Mouse (Mus musculus) gastrocnemius, adult 2 months (tissue): ENCODE measurements around the gene Cc2d2a. TPM values are rescaled to one million over a fixed set of nuclear protein-coding genes. Genes with fewer than 3 reads are reported as not detected.

Experiments used
- DNase-seq: peaks from one replicate; pipeline ENCODE4 v3.0.0; 2022
- H3K27ac ChIP-seq: fragments of 200-600 bp; 2 replicates; pipeline ENCODE4 v1.8.1; 2022; ENCODE audit warnings: mild to moderate bottlenecking
- H3K4me3 ChIP-seq: fragments of 200-600 bp; 2 replicates; pipeline ENCODE4 v1.8.1; 2022; ENCODE audit warnings: mild to moderate bottlenecking, moderate library complexity
- CTCF ChIP-seq: fragments of 200-600 bp; IDR thresholded peaks from 2 replicates; pipeline ENCODE4 v1.8.1; 2022; ENCODE audit warnings: antibody characterized with exemption, mild to moderate bottlenecking, moderate library complexity
- intact Hi-C: fragments of 180-260 bp; cut with DNase I; formaldehyde crosslinking; loops from one replicate; pipeline ENCODE4 v1.15.1; 2025
- total RNA-seq, 2 experiments: library from RNA; stranded (reverse); gene quantifications; 2 replicates each; pipeline ENCODE4 v1.2.3; 2021

The Cc2d2a gene
- total RNA-seq, 2 experiments from 2014 or later: 4.1 to 7.7 TPM

DNA sequence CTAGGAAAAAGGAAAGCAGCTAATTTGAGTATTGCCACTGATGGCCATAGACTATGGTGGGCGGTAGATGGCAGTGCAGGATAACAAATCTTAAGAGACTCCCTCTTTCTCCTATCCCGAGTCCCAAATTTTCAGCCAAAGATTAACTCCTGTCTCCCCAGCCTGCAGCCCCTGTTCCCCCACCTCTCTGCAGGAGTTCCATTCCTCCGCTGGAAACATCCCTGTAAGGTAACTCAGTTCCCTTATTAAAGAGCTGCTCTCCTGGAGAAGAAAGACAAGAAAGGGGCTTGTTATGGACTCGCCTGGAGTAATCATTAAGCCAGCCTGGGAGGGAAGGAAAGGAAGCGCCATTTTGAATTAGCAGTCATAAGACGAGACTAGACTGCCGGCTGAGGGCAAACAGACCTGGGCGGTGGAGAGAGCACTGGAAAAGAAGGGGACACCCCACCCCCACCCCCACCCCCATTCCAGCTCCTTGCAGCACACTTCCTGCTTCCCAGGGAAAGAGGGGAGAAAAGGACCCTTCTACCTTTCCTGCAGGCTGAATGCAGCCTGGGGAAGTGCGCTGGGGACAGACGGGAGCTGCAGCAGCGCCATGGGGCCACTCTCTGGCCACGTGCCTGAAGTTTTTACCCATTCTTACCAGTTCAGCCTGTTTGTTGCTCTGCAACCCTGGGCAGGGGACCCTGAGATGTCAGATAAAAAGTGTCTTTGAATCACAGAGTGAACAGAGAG is 10.2 kb downstream of the Cc2d2a start:
- TF ChIP-seq CTCF: peak; percentile 73
- DNase-seq: peak; percentile 67
- intact Hi-C loops: no loop called here
- Histone ChIP-seq H3K4me3 (peak overlapping the region; percentile 75), H3K27ac (peak overlapping the region; percentile 83)

DNA sequence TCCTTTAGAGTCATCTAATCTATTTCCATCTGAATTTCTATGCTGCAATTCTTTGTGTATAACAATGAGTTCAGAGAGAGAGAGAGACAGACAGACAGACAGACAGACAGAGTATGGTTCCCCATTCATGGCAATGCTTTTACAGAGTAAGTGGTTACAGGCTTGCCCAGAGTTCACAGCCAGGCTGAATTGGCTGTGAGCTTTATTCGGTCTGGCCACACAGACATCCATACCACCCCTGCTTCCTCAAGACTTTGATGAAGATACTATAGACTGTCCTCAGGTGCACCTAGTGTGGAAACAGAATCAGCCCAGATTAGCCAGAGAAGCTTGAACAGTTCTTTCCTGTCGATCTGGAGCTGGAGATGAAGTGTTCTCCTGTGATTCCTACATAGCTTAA is 10.9 kb downstream of the Cc2d2a start:
- peak overlapping the region; percentile 75 for H3K4me3 ChIP-seq
- intact Hi-C loops: no loop called here
- DNase-seq: no peak
- TF ChIP-seq CTCF: no peak
- no peak overlapping the region for H3K27ac ChIP-seq

DNA sequence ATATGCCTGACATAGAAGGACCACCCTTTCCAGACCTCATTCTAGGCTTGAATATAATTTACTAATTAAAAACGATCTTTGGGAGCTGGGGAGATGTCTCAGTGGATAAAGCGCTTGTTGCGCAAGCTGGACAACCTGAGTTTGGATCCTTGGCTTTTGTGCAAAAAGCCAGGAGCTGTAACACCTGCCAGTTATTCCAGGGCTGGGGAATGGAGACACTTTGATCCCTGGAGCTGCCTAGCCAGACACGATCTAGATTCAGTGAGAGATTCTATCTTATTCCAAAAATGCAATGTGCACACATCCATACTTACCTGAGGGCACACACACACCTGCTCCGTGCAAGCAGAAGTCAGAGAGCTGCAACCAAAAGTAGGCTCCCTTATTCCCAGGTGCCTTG is 23.3 kb downstream of the Cc2d2a start:
- no peak overlapping the region for H3K4me3 ChIP-seq
- no peak for DNase-seq
- intact Hi-C loops: no loop called here
- H3K27ac ChIP-seq: no peak overlapping the region
- no peak for TF ChIP-seq CTCF

DNA sequence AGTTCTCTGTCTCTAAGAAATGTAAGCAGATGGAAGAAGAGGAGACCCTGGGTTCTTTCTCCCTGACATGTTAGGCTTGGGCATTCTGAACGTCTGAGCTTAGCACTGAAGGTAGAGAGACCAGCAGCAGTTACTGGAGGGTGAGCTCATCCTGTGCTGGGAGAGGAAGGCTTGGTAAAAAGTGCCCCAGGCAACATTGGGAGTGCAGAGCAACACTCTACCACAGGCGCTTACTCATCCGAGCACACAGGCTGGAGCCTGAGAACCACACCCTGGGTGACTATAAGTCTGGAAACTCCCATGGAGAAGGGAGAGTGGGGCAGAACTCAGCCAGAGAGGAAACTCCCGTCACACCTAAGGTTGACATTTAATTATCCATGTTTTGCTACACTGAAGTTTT is 30.3 kb downstream of the Cc2d2a start:
- Histone ChIP-seq H3K4me3 (no peak overlapping the region), H3K27ac (no peak overlapping the region)
- intact Hi-C loops: no loop called here
- DNase-seq: no peak
- no peak for TF ChIP-seq CTCF

DNA sequence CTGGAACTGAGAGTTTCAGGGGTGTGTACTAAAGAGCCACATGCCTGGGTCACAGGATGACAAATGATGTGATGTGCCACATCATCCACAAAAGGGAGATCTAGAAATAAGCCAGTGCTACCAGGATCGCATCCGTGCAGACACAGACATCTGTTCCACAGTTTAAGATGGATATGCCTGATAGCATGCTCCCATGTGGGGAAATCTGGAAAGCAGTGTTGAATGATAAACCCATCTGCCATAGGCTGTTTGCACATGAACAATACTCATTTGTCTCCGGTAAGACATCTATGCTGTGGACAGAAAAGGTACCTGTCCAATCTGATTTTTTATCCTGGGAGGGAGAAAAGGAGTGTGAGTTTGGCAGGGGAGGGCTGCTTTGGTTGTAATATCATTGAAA is 35.0 kb downstream of the Cc2d2a start:
- Histone ChIP-seq H3K4me3 (no peak overlapping the region), H3K27ac (no peak overlapping the region)
- no peak for DNase-seq
- intact Hi-C loops: no loop called here
- no peak for TF ChIP-seq CTCF

DNA sequence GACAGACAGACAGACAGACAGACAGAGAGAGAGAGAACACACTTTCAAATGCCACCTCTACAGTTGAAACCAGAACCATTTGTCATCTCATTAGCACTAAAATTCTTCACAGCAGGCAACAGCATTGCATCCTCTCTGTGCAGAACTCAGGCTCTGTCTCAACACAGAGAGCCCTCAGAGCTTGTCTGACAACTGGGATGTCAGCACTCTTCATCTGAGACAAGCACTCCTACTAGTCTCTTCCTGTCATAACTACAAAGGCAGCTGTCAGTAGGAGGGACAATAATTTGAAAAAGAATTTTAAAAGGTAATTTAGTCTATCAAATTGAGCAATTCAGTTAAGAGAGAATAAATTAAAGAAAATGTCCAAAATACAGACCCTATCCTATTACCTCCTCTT is 37.1 kb downstream of the Cc2d2a start:
- Histone ChIP-seq H3K27ac (no peak overlapping the region), H3K4me3 (no peak overlapping the region)
- no peak for DNase-seq
- no peak for TF ChIP-seq CTCF
- intact Hi-C loops: no loop called here

DNA sequence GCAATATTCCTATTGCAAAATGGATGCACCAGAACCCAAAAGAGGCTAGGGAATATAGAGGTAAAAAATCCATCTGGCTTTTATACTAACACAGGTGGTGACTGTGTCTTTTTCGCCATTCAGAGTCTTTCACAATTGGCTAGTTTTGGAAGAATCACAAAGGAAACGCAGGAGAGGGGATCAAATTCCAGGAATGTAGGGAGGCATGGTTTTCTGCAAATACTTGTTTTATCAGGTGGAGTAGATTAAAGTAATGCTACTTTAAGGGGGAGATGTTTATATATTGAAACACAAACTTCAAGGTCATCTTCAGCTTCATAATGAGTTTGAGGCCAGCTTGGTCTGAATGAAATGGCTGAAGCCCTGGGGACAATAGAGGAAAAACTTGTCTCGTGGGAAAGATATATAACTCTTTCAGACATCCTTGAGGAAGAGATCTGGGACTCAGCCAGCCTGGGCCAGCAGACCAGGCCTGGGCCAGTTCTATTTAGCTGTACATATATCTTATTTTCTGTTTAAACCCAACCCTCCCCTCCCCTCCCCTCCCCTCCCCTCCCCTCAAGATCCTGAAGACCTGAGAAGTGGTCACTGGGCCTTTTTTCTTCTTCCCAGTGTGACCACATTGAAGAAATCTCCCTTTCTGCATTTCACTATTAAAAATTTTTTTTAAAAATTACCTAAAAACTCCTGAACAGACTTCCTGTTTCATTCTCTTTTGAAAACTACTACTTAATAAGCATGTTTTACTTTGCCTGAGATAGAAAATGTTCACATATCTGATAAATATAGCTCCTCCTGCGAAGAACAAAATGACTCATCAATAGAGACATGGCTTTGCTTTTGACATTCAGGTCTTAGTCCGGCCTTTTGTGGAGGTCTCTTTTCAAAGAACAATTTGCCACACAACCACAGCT is 59.6 kb downstream of the Cc2d2a start:
- intact Hi-C loops: no loop called here
- Histone ChIP-seq H3K27ac (no peak overlapping the region), H3K4me3 (no peak overlapping the region)
- no peak for TF ChIP-seq CTCF
- no peak for DNase-seq

DNA sequence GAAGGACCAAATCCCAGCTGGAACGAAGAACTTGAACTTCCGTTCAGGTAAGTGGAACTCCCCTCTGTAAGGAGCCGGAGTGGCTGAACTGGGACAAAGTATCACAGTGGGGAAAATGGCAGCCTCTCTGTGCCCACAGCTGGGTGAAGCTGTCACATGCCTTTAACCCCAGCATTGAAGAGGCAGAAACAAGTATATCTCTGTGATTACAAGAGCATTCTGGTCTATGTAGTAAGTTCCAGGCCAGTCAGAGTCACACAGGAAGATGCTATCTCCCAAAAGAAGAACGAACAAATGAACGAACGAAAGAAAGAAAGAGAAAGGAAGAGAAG is 60.3 kb downstream of the Cc2d2a start:
- H3K4me3 ChIP-seq: no peak overlapping the region
- no peak for DNase-seq
- intact Hi-C loops: no loop called here
- no peak overlapping the region for H3K27ac ChIP-seq
- no peak for TF ChIP-seq CTCF

DNA sequence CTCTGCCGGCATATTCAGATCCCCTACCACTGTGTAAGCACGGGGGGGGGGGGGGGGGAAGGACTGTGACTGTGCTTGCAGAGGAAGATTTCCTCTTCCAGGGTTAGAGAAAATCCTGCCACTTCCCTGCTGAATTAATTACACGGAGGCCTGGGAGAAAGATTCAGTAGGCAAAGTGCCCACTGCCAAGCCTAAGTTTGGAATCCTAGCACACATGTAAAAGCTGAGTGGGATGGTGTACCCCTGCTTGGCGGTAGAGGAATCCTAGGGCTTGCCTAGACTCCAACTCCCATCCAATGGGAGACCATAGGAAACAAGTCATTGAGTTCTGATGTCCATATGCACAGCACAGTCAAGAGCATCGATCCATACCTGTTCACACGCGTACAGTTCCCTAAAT is 61.7 kb downstream of the Cc2d2a start:
- intact Hi-C loops: no loop called here
- no peak for TF ChIP-seq CTCF
- no peak overlapping the region for H3K27ac ChIP-seq
- no peak overlapping the region for H3K4me3 ChIP-seq
- DNase-seq: no peak

DNA sequence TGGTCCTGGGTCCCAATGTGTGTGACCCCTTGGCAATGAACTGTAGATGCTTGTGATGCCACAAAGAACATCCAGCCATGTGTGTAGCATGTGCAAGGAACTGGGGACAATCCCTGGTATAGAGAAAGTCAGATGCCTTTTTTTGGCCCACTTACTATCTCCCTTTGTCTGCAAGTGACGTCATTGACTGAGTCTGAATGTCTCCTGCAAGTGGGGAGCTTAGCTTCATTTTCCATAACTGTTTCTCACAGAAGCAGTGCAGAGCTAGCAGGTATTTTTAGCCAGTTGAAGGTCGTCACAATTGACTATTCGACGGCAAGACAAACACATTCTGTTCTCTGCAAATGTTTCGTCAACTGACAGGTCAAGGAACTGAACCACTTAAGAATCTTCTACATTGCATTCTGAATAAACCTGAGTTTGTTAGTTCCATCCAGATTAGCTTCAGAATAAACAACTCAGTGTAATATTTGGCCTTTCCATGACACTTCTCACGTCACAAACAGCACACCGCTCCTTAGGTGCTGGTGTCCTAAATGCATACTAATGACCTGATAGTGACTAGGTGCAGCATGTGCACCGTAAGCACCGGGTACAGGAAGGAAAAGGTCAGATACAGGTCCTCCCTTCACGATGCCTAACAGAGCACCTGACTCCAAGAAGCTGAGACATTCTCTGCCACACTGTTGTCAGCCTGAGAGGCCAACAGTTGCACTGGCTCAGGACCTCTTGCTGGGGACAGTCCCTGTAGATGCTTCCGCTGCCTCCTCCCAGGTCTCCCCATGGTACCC is 66.4 kb downstream of the Cc2d2a start:
- no peak overlapping the region for H3K27ac ChIP-seq
- DNase-seq: no peak
- intact Hi-C loops: no loop called here
- H3K4me3 ChIP-seq: no peak overlapping the region
- no peak for TF ChIP-seq CTCF

DNA sequence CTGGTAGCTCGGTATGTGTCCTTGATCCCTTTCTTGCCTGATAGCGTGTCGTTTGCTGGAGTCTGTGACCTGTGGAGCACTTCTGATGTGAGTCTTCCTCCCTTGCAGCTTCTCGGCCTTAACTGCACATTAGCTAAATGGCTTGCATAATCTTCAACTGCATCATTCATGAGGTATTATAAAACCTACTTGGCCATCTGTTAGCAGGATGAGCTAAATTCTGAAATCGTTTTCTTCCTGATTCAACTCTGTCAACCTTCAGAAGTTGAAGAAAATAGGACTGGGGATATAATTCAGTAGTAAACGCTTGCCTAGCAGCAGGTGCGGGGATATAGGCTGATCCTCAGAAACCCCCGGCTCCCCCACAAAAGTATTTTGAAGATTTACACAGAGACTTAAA is 70.2 kb downstream of the Cc2d2a start:
- intact Hi-C loops: no loop called here
- Histone ChIP-seq H3K27ac (no peak overlapping the region), H3K4me3 (no peak overlapping the region)
- no peak for TF ChIP-seq CTCF
- DNase-seq: no peak

DNA sequence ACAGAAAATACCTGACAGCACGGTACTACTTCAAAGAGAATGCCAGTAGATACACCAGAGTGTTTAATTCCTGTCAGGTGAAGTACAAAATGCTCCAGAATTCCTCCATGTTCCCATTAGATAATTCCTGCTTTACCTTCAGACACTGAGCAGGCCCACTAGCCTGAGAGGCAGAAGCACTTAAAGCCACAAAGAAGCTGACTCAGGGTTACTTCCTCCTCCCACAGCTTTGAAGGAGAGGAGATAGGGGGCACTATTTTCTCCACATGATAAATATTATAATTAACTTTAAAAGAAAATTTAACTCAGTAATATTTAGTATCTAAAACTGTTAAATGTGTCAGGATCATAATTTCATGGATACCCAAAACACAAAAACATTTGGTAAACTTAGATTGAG is 82.0 kb downstream of the Cc2d2a start:
- H3K27ac ChIP-seq: no peak overlapping the region
- no peak for DNase-seq
- intact Hi-C loops: no loop called here
- no peak for TF ChIP-seq CTCF
- no peak overlapping the region for H3K4me3 ChIP-seq

DNA sequence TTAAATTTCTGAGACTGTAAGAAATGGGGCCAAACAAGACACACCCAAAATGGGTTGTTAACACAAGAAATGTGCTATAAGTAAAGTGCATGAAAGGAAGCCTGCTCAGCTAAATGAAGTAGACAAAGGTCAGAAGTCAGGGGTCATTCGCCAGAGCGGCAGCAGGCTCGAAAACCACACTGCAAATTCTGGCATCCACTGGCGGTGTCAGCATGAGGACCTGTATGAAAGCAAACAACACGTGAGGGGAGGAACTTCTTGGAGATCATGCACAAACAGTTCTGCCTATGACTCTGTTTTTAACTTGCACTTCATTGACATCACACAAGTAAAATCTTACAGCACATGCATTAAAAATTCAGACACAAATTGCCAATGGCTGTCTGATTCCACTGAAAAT is 83.0 kb downstream of the Cc2d2a start:
- Histone ChIP-seq H3K4me3 (no peak overlapping the region), H3K27ac (no peak overlapping the region)
- no peak for DNase-seq
- TF ChIP-seq CTCF: no peak
- intact Hi-C loops: no loop called here
